Mouse (Mus musculus): ENCODE results near the gene Erp27.
"Not testable (repeated sequence)": the region's sequence is repeated elsewhere in the genome, so short reads cannot be mapped to it uniquely, and the experiment has no call there.

The Erp27 gene

GRCm38 (mm10) chr6:136906937-136907293 lies 15.1 kb downstream of the Erp27 start:
- DNase-seq (ENCODE audit: low read depth, low spot score): no peak

- no peak for DNase-seq (ENCODE audit: low read depth, low spot score)
Measured at GRCm38 (mm10) chr6:136906283-136906936, 15.6 kb downstream of the Erp27 start.

- DNase-seq (ENCODE audit: low read depth, low spot score): no peak
Measured at GRCm38 (mm10) chr6:136903885-136904470, 18.0 kb downstream of the Erp27 start.

GRCm38 (mm10) chr6:136902527-136902926 lies 19.5 kb downstream of the Erp27 start:
- DNase-seq (ENCODE audit: low read depth, low spot score): no peak

- no peak for DNase-seq (ENCODE audit: low read depth, low spot score)
Measured at GRCm38 (mm10) chr6:136901010-136901409, 21.0 kb downstream of the Erp27 start.

GRCm38 (mm10) chr6:136900369-136901009 lies 21.5 kb downstream of the Erp27 start:
- DNase-seq (ENCODE audit: low read depth, low spot score): no peak

GRCm38 (mm10) chr6:136898954-136899353 lies 23.0 kb downstream of the Erp27 start:
- DNase-seq (ENCODE audit: low read depth, low spot score): peak; percentile 25

GRCm38 (mm10) chr6:136898222-136898621 lies 23.8 kb downstream of the Erp27 start:
- DNase-seq (ENCODE audit: low read depth, low spot score): no peak

- no peak for DNase-seq (ENCODE audit: low read depth, low spot score)
Measured at GRCm38 (mm10) chr6:136897789-136898188, 24.2 kb downstream of the Erp27 start.

- DNase-seq (ENCODE audit: low read depth, low spot score): no peak
Measured at GRCm38 (mm10) chr6:136894532-136895339, 27.2 kb downstream of the Erp27 start.

GRCm38 (mm10) chr6:136892002-136892401 lies 30.0 kb downstream of the Erp27 start:
- no peak for DNase-seq (ENCODE audit: low read depth, low spot score)

- DNase-seq (ENCODE audit: low read depth, low spot score): no peak
Measured at GRCm38 (mm10) chr6:136889554-136889953, 32.4 kb downstream of the Erp27 start.

- DNase-seq (ENCODE audit: low read depth, low spot score): no peak
Measured at GRCm38 (mm10) chr6:136889067-136889466, 32.9 kb downstream of the Erp27 start.

- DNase-seq (ENCODE audit: low read depth, low spot score): no peak
Measured at GRCm38 (mm10) chr6:136887854-136888253, 34.1 kb downstream of the Erp27 start.

GRCm38 (mm10) chr6:136884766-136885165 lies 37.2 kb downstream of the Erp27 start:
- not testable (repeated sequence) for DNase-seq (ENCODE audit: low read depth, low spot score)

- no peak for DNase-seq (ENCODE audit: low read depth, low spot score)
Measured at GRCm38 (mm10) chr6:136883961-136884360, 38.0 kb downstream of the Erp27 start.

GRCm38 (mm10) chr6:136883431-136883915 lies 38.5 kb downstream of the Erp27 start:
- no peak for DNase-seq (ENCODE audit: low read depth, low spot score)

GRCm38 (mm10) chr6:136881678-136882077 lies 40.3 kb downstream of the Erp27 start:
- DNase-seq (ENCODE audit: low read depth, low spot score): no peak

- DNase-seq (ENCODE audit: low read depth, low spot score): no peak
Measured at GRCm38 (mm10) chr6:136875670-136876069, 46.3 kb downstream of the Erp27 start, which contains the start of gene Mgp. Gene Mgp (minus strand): TSS chr6:136875823.

GRCm38 (mm10) chr6:136874599-136874998 lies 47.4 kb downstream of the Erp27 start:
- DNase-seq (ENCODE audit: low read depth, low spot score): no peak

GRCm38 (mm10) chr6:136868921-136869320 lies 53.1 kb downstream of the Erp27 start:
- no peak for DNase-seq (ENCODE audit: low read depth, low spot score)

- DNase-seq (ENCODE audit: low read depth, low spot score): no peak
Measured at GRCm38 (mm10) chr6:136866150-136866549, 55.8 kb downstream of the Erp27 start.
